Mouse (Mus musculus) erythroblast, embryonic 14.5 days (primary cell): ENCODE data around the gene Vwa5b1. TPM values are rescaled to one million over a fixed set of nuclear protein-coding genes. Genes with fewer than 3 reads are reported as not detected.

Experiments used
- H3K27me3 ChIP-seq: 2 replicates; pipeline ENCODE4 v1.6.1; 2012; ENCODE audit warnings: inconsistent platforms; ENCODE audit not compliant: control insufficient read depth
- H3K36me3 ChIP-seq: 2 replicates; pipeline ENCODE4 v1.6.1; 2012; ENCODE audit warnings: mild to moderate bottlenecking, inconsistent platforms; ENCODE audit not compliant: control insufficient read depth
- H3K4me1 ChIP-seq: 2 replicates; pipeline ENCODE4 v1.6.1; 2012; ENCODE audit warnings: inconsistent platforms; ENCODE audit not compliant: control insufficient read depth
- H3K4me3 ChIP-seq: replicated peaks from 2 replicates; pipeline ENCODE3; 2012; ENCODE audit warnings: moderate library complexity, mild to moderate bottlenecking, inconsistent platforms
- H3K9me3 ChIP-seq: 2 replicates; pipeline ENCODE4 v1.6.1; 2012; ENCODE audit warnings: low read length, inconsistent platforms, mixed read lengths; ENCODE audit not compliant: control insufficient read depth
- GATA1 ChIP-seq: IDR thresholded peaks from 2 replicates; pipeline ENCODE4 v1.6.1; 2012; ENCODE audit warnings: low read length, inconsistent platforms, mixed read lengths
- TAL1 ChIP-seq: IDR thresholded peaks from 3 replicates; pipeline ENCODE4 v1.6.1; 2012; ENCODE audit warnings: low read length, inconsistent platforms, mixed read lengths
- polyA plus RNA-seq: library from polyadenylated mRNA; stranded (reverse); fragments of >175 nt; gene quantifications from 2 replicates; pipeline ENCODE4 v1.2.3, GENCODE M21; 2012

The Vwa5b1 gene
- polyA plus RNA-seq: under 0.01 TPM in 1 of 2 replicates, not detected in the other

DNA sequence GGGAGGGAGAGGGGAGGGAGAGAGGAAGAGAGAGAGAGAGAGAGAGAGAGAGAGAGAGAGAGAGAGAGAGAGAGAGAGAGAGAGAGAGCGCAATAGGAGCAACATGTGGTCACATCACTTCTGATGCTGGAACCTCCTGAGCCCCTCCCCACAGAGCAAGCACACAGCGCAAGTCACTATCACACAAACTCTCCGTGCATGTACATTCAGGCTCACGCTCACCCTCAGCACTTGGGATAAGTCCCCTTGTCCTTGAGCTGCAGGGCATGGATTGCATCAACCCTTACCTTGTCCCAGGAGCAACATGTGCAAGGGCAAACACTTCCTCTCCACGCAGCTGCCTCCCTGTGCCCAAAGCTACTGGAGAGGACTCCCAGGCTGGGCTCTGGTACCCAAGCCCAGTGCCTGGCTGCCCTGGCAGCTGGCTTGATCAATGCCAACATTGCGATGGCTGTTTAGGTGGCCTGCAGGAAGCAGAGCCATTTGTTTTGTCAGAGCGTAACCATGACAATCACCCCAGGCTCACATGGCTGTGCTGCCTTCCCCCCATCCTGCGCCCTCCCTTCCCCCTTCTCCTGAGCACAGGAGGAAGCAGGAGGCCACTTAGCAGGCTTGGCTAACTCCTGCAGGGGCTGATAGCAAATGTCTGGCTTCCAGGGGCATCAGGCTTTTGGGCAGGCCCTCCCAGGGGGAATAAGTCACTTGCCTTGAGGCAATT is at the start of gene Vwa5b1:
Vwa5b1 (minus strand) TSS at position 457 of the 718 bp plus-strand sequence.
- TF ChIP-seq GATA1 (no peak), TAL1 (no peak)
- no peaks in the 10 kb centered on the region for H3K4me1 ChIP-seq
- no peaks in the 10 kb centered on the region for H3K36me3 ChIP-seq
- no peaks in the 10 kb centered on the region for H3K27me3 ChIP-seq
- peaks cover 3% of the 10 kb centered on the region; the same call in 1 of the 2 replicates for H3K9me3 ChIP-seq
- H3K4me3 ChIP-seq: no peak within 1 kb of the TSS

DNA sequence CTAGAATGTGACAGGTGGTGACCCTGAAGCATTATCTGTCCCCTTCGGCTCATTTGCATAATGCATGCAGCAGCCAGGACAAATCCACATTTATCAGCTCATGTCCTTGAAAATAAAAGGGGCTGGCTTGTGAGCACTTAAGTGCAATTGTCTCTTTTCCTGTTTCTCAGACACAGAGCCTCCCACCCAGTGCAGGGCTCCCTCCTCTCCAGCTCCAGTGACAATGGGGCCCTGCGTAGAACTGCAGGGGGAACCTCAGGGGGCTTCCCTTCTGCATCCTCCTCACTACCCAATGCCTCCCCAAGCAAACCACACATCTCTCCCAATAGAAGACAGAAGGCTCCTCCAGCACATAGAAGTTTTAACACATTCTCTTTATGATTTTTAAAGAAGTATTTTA is 47.1 kb upstream of the Vwa5b1 start:
- no peaks in the 10 kb centered on the region; the same call in 1 of the 2 replicates for H3K27me3 ChIP-seq
- H3K4me1 ChIP-seq: no peaks in the 10 kb centered on the region
- no peaks in the 10 kb centered on the region for H3K36me3 ChIP-seq
- no peak overlapping the region for H3K4me3 ChIP-seq
- no peak for TF ChIP-seq TAL1
- TF ChIP-seq GATA1: no peak
- no peaks in the 10 kb centered on the region for H3K9me3 ChIP-seq

DNA sequence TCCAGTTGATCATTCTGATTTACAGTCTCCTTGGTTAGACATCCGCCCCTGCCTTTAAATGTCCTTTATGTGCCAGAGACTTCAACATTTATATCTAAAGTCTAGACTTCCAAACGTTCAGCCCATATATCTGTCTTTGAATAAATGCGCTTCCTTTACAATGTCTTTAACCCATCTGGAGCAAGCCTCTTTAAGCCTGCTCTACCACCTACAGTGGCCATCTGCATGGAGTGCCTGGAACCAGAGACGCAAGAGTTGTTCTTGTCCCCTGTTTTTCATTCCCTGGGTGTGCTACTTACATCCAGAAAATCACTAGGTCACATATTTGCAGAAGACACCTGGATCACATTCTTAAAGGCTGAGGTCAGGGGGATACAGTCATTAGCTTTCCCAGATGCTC is 44.4 kb upstream of the Vwa5b1 start:
- no peak for TF ChIP-seq GATA1
- TF ChIP-seq TAL1: no peak
- Histone ChIP-seq H3K27me3 (no peaks in the 10 kb centered on the region), H3K4me1 (no peaks in the 10 kb centered on the region), H3K9me3 (no peaks in the 10 kb centered on the region), H3K4me3 (no peak overlapping the region), H3K36me3 (no peaks in the 10 kb centered on the region)

DNA sequence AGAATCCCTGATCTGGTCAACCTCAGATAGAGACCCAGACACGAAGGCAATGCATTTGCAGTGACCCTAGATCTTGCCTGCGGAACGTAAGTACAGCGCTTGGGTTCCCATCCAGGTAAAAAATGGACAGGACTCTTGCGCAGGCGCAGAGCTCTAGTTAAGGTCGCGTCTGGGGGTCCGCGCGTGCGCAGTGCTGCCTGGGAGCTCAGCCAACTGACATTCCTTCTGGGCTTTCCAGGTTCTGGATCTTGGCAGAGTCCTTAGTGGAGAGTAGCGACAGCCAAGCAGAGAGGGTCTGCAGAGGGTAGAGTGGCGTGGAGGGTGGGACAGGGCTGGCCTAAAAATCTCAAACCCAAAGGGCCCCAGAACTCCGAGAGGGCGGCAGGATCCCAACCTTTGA is 41.9 kb upstream of the Vwa5b1 start:
- no peak overlapping the region for H3K4me3 ChIP-seq

DNA sequence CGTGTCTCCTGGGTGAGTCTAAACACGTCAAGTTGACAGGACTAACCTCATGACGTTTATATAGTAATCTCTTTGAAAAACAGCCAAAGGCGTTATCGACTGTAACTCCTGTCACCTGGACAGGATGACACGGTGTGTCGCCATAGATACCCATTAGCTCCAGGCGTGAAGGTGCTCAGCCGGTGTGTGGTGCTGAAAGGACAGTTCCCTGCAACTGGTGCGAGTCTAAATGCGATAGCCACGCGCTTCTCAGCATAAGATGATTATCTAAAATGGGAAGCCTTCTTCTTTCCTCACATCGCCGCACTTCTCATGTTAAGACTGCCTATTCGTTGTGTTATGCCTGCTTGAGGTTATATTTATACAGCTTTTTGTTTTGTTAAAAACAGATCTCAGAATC is 40.8 kb upstream of the Vwa5b1 start:
- no peaks in the 10 kb centered on the region for H3K4me1 ChIP-seq
- no peak overlapping the region for H3K4me3 ChIP-seq
- H3K9me3 ChIP-seq: no peaks in the 10 kb centered on the region
- TF ChIP-seq TAL1: no peak
- no peak for TF ChIP-seq GATA1
- no peaks in the 10 kb centered on the region for H3K27me3 ChIP-seq
- no peaks in the 10 kb centered on the region for H3K36me3 ChIP-seq

More for the DNA sequence above, 41.9 kb upstream of the Vwa5b1 start:
- TF ChIP-seq TAL1 (no peak), GATA1 (no peak)
- Histone ChIP-seq H3K4me1 (no peaks in the 10 kb centered on the region), H3K36me3 (no peaks in the 10 kb centered on the region), H3K9me3 (no peaks in the 10 kb centered on the region), H3K27me3 (no peaks in the 10 kb centered on the region)

DNA sequence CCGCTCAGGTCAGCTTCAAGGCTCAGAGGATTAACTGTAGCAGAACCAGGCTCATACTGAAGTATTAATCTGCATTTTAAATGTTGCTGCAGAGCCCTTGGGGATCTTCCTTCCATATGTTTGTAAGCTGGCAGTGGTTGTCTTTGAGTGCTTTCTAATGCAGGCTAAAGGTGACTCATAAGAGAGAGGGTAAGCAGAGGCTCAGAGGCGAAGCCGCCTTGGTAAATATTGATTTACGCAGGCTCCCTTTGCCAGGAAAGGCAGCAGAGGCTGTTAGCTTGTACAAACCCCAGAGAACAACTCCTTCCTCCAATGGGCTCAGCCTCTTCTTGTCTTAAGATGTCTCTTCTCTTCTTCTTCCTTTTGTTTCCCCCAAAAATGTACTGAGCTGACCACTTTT is 36.5 kb upstream of the Vwa5b1 start:
- Histone ChIP-seq H3K27me3 (no peaks in the 10 kb centered on the region), H3K4me1 (no peaks in the 10 kb centered on the region), H3K4me3 (no peak overlapping the region), H3K36me3 (no peaks in the 10 kb centered on the region), H3K9me3 (no peaks in the 10 kb centered on the region)
- TF ChIP-seq GATA1 (no peak), TAL1 (no peak)

DNA sequence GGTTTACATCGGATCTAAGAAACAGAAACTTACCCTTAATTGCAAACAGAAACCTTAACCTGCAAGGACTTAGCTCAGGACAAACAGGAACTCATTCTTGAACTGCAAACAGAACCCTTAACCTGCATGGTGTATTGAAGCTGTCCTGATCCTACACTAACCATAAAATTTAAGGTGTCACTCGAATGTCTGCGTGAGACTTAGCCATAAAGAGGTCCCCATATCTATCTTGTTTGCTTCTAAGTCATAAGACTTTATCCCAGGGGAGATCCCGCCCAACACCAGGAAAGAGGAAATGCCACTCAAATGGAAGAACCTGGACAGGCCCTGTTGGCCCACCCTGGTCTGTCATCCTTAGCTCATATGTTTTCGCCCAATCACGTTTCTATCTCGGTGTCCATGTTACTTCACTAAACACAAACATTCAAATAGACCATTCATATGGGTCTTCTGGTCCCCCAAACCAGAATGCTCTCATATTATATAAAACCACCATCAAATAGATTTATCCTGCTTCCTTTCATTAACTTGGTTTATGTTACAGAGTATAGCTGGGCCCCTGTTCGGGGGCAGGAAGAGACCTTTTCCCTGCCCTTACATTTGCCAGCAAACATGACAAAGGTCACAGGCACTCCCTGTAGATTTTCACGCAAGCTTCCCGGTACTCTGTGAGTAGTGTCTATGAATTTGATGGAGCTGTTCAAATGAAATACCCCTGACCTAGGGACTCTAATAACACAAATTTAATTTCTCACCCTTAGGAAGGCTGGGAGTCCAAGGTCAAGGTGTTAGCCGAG is 34.6 kb upstream of the Vwa5b1 start:
- TF ChIP-seq TAL1: no peak
- TF ChIP-seq GATA1: no peak
- Histone ChIP-seq H3K4me1 (no peaks in the 10 kb centered on the region), H3K27me3 (no peaks in the 10 kb centered on the region), H3K36me3 (no peaks in the 10 kb centered on the region), H3K9me3 (no peaks in the 10 kb centered on the region; the same call in 1 of the 2 replicates), H3K4me3 (no peak overlapping the region)

DNA sequence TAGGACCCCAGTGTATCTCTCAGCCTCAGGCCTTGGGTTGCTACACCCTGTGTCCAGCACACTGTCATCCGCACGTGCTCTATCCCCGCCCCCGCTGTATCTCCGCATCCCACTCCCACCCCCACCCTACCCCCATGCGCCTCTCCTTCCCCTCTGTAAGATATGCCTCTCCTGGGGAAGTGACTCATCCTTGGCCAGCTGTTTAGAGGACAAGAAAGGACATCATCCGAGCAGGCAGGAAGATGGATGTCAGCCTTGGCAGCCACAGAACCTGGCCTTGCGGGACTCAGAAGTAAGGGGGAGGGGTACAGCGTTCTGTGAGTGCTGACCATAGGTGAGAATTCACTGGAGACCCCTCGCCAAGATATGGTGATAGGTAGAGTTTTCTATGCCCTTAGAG is 30.8 kb upstream of the Vwa5b1 start:
- H3K4me1 ChIP-seq: no peaks in the 10 kb centered on the region
- H3K4me3 ChIP-seq: no peak overlapping the region
- no peaks in the 10 kb centered on the region for H3K36me3 ChIP-seq
- TF ChIP-seq GATA1 (no peak), TAL1 (no peak)
- peaks cover 5% of the 10 kb centered on the region; the same call in 1 of the 2 replicates for H3K9me3 ChIP-seq
- no peaks in the 10 kb centered on the region for H3K27me3 ChIP-seq

DNA sequence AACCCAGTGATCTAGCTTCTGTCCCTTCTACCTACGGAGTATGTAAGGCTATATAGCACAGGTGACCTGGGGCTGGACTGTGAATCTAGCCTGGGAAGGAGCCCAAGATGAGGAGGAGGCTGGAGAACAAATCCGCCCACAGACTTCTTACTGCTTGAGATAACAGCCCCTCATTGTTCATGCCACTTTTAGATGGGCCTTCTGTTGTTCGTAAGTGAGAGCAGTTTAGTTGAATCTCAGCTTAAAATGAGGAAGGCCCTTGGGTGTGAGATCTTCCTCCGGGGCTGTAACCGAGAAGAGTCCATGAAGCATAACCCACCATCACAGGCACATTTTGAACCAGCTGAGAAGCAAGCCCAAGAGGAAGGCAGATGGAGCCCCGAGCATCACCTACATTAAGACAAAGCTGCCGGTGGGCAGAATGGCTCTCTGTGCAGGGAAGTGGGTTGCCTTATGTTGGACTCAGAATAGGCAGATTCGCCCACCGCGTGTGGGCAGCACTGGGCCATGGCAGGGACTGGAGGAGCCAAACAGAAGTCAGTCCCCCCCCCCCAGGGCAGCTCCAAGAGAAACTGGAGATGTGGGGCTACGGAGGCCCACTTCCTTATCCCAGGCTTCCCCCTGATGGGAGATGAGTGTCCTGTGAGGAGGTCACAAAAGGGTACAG is 24.4 kb upstream of the Vwa5b1 start:
- H3K9me3 ChIP-seq: peaks cover 5% of the 10 kb centered on the region; the same call in 1 of the 2 replicates
- no peak overlapping the region for H3K4me3 ChIP-seq
- H3K36me3 ChIP-seq: no peaks in the 10 kb centered on the region
- TF ChIP-seq GATA1 (no peak), TAL1 (no peak)
- H3K27me3 ChIP-seq: no peaks in the 10 kb centered on the region
- H3K4me1 ChIP-seq: no peaks in the 10 kb centered on the region
